Mouse (Mus musculus): ENCODE measurements around the gene Slc35b4. TPM values are rescaled to one million over a fixed set of nuclear protein-coding genes. Genes with fewer than 3 reads are reported as not detected.

The Slc35b4 gene
- total RNA-seq, 2 experiments from 2014 or later, result 6.8 to 8.9 TPM

- Histone ChIP-seq H3K4me3 (no peak overlapping the region), H3K27ac (no peak overlapping the region)
- intact Hi-C loops (cut with DNase I), result no loop called here
- DNase-seq, result no peak
- TF ChIP-seq CTCF (IDR thresholded peaks at IDR 0.05), result no peak
Measured at GRCm38 (mm10) chr6:34162607-34163006, 14.3 kb downstream of the Slc35b4 start.

GRCm38 (mm10) chr6:34161511-34161910 lies 15.4 kb downstream of the Slc35b4 start:
- intact Hi-C loops (cut with DNase I), result no loop called here
- no peak overlapping the region for H3K4me3 ChIP-seq
- no peak overlapping the region for H3K27ac ChIP-seq
- no peak for DNase-seq
- TF ChIP-seq CTCF (IDR thresholded peaks at IDR 0.05), result no peak

GRCm38 (mm10) chr6:34160816-34161310 lies 16.0 kb downstream of the Slc35b4 start:
- TF ChIP-seq CTCF (IDR thresholded peaks at IDR 0.05), result no peak
- no peak overlapping the region for H3K4me3 ChIP-seq
- intact Hi-C loops (cut with DNase I), result no loop called here
- DNase-seq, result no peak
- no peak overlapping the region for H3K27ac ChIP-seq

GRCm38 (mm10) chr6:34159998-34160815 lies 16.7 kb downstream of the Slc35b4 start:
- no peak for TF ChIP-seq CTCF (IDR thresholded peaks at IDR 0.05)

GRCm38 (mm10) chr6:34156841-34157748 lies 19.8 kb downstream of the Slc35b4 start:
- no peak for DNase-seq
- no peak for TF ChIP-seq CTCF (IDR thresholded peaks at IDR 0.05)
- Histone ChIP-seq H3K27ac (no peak overlapping the region), H3K4me3 (no peak overlapping the region)
- intact Hi-C loops (cut with DNase I), result no loop called here

More at GRCm38 (mm10) chr6:34159998-34160815, 16.7 kb downstream of the Slc35b4 start:
- H3K27ac ChIP-seq, result no peak overlapping the region
- H3K4me3 ChIP-seq, result no peak overlapping the region
- intact Hi-C loops (cut with DNase I), result no loop called here
- DNase-seq, result no peak

GRCm38 (mm10) chr6:34156057-34156456 lies 20.9 kb downstream of the Slc35b4 start:
- intact Hi-C loops (cut with DNase I), result no loop called here
- no peak for TF ChIP-seq CTCF (IDR thresholded peaks at IDR 0.05)
- Histone ChIP-seq H3K4me3 (no peak overlapping the region), H3K27ac (no peak overlapping the region)
- no peak for DNase-seq

GRCm38 (mm10) chr6:34155137-34155804 lies 21.6 kb downstream of the Slc35b4 start:
- Histone ChIP-seq H3K4me3 (no peak overlapping the region), H3K27ac (no peak overlapping the region)
- no peak for DNase-seq
- no peak for TF ChIP-seq CTCF (IDR thresholded peaks at IDR 0.05)
- intact Hi-C loops (cut with DNase I), result no loop called here

GRCm38 (mm10) chr6:34154202-34154601 lies 22.7 kb downstream of the Slc35b4 start:
- peak; percentile 50 for DNase-seq
- no peak overlapping the region for H3K4me3 ChIP-seq
- H3K27ac ChIP-seq, result no peak overlapping the region
- no peak for TF ChIP-seq CTCF (IDR thresholded peaks at IDR 0.05)
- intact Hi-C loops (cut with DNase I), result no loop called here

GRCm38 (mm10) chr6:34153069-34154052 lies 23.6 kb downstream of the Slc35b4 start:
- no peak for DNase-seq
- Histone ChIP-seq H3K27ac (no peak overlapping the region), H3K4me3 (no peak overlapping the region)
- no peak for TF ChIP-seq CTCF (IDR thresholded peaks at IDR 0.05)
- intact Hi-C loops (cut with DNase I), result no loop called here

- TF ChIP-seq CTCF (IDR thresholded peaks at IDR 0.05), result no peak
- no peak for DNase-seq
- intact Hi-C loops (cut with DNase I), result no loop called here
- no peak overlapping the region for H3K4me3 ChIP-seq
- H3K27ac ChIP-seq, result no peak overlapping the region
Measured at GRCm38 (mm10) chr6:34149821-34150220, 27.1 kb downstream of the Slc35b4 start.

GRCm38 (mm10) chr6:34149066-34149465 lies 27.8 kb downstream of the Slc35b4 start:
- no peak overlapping the region for H3K4me3 ChIP-seq
- intact Hi-C loops (cut with DNase I), result no loop called here

More at GRCm38 (mm10) chr6:34149066-34149465, 27.8 kb downstream of the Slc35b4 start:
- TF ChIP-seq CTCF (IDR thresholded peaks at IDR 0.05), result no peak
- H3K27ac ChIP-seq, result no peak overlapping the region
- no peak for DNase-seq
